Mouse (Mus musculus): ENCODE data around the gene Bcl9. TPM values are rescaled to one million over a fixed set of nuclear protein-coding genes. Genes with fewer than 3 reads are reported as not detected.

Gene Bcl9
- 51.7 and 52.5 TPM in 2 replicates for polyA plus RNA-seq (2015; fragmentation: Nextera tagmentation; extraction: Ambion mirVana)

DNA sequence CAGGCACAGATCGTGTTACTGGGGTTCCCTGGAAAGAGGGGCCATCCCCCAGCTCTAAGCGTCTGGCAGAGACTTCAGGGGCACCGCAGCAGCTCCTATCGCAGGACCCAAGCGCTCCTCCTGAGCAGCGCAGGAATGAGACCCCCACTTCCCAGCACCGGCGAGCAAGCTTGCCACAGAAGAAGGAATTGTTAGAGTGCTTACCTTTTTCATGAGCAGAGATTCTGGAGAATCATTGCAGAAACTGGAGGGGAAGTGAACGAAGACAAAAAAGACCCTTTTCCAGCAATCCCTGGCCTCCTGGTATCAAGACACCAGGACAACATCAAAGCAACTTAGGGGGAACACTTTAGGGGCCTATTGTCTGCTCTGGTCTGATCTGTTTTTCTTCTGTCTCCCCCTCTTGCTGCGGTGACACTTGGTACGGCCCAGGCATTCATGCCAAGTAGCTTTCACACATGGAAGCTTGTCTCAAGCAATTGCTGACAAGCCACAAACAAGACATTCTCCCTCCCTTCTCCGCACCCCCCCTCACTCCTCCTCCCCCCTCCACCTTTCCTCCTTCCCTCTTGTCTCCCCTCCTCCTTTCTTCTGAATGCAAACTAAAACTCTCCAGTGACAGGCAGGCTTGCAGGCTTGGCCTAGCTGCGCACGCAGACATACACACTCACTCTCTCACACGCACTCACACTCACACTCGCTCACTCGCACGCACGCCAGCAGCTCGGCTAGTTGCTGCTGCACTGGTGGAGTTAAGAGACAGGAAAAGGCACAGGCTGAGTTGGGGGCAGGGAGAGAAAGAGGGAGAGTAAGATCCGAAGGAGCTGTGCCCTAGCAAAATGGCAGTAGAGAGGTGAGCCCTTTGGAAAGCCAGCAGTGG, at the start of gene Bcl9:
Bcl9 (minus strand) TSS at position 365 of the 880 bp plus-strand sequence.

DNA sequence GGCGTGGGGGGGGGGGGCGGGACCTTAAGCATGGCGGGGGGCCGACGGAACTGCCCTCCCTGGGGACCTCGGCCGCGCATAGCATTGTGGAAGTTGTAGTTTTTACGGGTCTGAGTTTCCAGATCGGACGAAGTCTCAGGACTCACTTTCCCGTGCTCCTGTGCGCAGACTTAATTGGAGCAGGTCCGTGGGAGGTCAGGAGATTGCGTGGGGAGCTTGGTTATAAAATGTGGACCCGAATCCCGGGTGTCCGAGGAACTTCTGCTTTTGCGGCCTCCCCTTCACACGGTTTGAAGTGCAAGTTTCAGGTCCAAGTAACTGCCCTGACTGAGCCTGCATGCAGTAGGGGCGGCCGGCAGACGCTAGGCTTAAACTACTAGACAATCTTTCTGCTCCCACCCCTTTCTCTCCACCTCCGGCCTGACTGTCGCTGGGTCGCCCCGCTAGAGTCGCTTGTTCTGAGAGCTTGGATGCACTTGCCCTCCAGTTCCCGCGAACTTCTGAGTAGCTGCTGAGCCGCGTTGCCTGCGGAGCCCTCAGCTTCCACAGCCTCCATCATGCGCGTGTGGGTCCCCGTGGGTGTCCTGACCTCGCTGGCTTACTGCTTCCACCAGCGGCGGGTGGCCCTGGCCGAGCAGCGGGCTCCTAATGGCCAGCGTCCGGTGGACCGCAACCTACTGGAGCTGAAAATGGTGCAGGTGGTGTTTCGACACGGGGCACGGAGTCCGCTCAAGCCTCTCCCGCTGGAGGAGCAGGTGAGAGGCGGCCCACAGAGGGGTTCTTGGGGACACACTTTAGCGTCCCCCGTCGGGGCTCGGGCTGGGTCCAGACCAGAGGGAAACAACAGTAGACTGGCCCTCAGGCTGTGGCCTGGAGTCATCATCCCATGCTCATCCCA, 138.9 kb downstream of the Bcl9 start, which contains the start of gene Acp6:
Acp6 (plus strand) TSS at position 167 of the 898 bp plus-strand sequence.

Other genes starting within 250 kb of the Bcl9 start
- 14.1 and 14.7 TPM in 2 replicates for gene Acp6, start 139.1 kb downstream of the Bcl9 start, polyA plus RNA-seq (2015; fragmentation: Nextera tagmentation; extraction: Ambion mirVana)
- not detected in 2 replicates for gene Olfr1402, start 124.1 kb upstream of the Bcl9 start, polyA plus RNA-seq (2015; fragmentation: Nextera tagmentation; extraction: Ambion mirVana)